Comparison of ENCODE assay signal across 27 mouse cellular contexts in genomic region chr2:6251076-6251496, GRCm38 (mm10). TPM values are rescaled to one million over a fixed set of nuclear protein-coding genes. Genes with fewer than 3 reads are reported as not detected.
DNase-seq lines count a peak whose midpoint lies in the region; ATAC-seq lines count a peak whose summit lies in the region.
"Had no signal": no experiment of that assay in that cellular context is flagged by ENCODE, and none has a peak within 500 bp of the region (broad histone marks: within the 10 kb centered on the region; RNA-seq: fewer than 3 reads in every experiment).

No protein-coding gene starts in this region.

- H3K27me3 ChIP-seq in heart, embryonic 12.5 days (replicated peaks) = no peaks in the 10 kb centered on the region
- H3K27me3 ChIP-seq in liver, embryonic 15.5 days = no peaks in the 10 kb centered on the region; the same call in none of the 2 replicates
- H3K27me3 ChIP-seq in liver, embryonic 12.5 days (replicated peaks) = peaks cover under 1% of the 10 kb centered on the region; the same call in 1 of the 2 replicates
- H3K27me3 ChIP-seq: embryonic facial prominence, embryonic 12.5 days; midbrain, embryonic 13.5 days; neural tube, embryonic 15.5 days had no signal

- no peak overlapping the region for H3K4me2 ChIP-seq in heart, embryonic 12.5 days
- H3K4me2 ChIP-seq in liver, embryonic 15.5 days = no peak overlapping the region
- no peak overlapping the region for H3K4me2 ChIP-seq in liver, embryonic 12.5 days
- H3K4me2 ChIP-seq: embryonic facial prominence, embryonic 12.5 days; lung, embryonic 14.5 days; midbrain, embryonic 13.5 days; neural tube, embryonic 15.5 days had no signal

- H3K27ac ChIP-seq in heart, embryonic 12.5 days (ENCODE audit: poor library complexity, severe bottlenecking) = peak overlapping the region; percentile 79
- no peak overlapping the region for H3K27ac ChIP-seq in liver, embryonic 15.5 days (replicated peaks)
- H3K27ac ChIP-seq in liver, embryonic 12.5 days = no peak overlapping the region
- H3K27ac ChIP-seq: embryonic facial prominence, embryonic 12.5 days; midbrain, embryonic 13.5 days; neural tube, embryonic 15.5 days had no signal

- peak; percentile 68 for ATAC-seq in heart, embryonic 12.5 days (ENCODE audit: insufficient number of reproducible peaks, low FRiP score)
- ATAC-seq in liver, embryonic 15.5 days (ENCODE audit: insufficient read depth) = 0 out of 2 replicates have a peak, but pooled peaks have one; percentile 25
- ATAC-seq in liver, embryonic 12.5 days = no peak
- ATAC-seq in megakaryocyte, adult 5-6 weeks (ENCODE audit: poor library complexity, severe bottlenecking) = peak; percentile 88
- ATAC-seq: activated CD4-positive, CD25-positive, alpha-beta regulatory T cell, adult 4 months; forebrain, embryonic 14.5 days; midbrain, embryonic 13.5 days had no signal

- H3K9ac ChIP-seq in heart, embryonic 12.5 days = no peak overlapping the region
- no peak overlapping the region for H3K9ac ChIP-seq in liver, embryonic 15.5 days
- H3K9ac ChIP-seq in liver, embryonic 12.5 days = no peak overlapping the region
- H3K9ac ChIP-seq: embryonic facial prominence, embryonic 12.5 days; lung, embryonic 14.5 days; midbrain, embryonic 13.5 days; neural tube, embryonic 15.5 days had no signal

- DNase-seq in heart, adult 8-10 months (ENCODE audit: low spot score) = no peak
- no peak for DNase-seq in adrenal gland, postnatal 4 days (ENCODE audit: low spot score in 2 of 2)
- no peak for DNase-seq in kidney, adult 8-10 months
- DNase-seq in layer of hippocampus, postnatal 10 days (ENCODE audit: low spot score in 2 of 2) = no peak
- DNase-seq: adrenal gland, postnatal 10 days; cerebellum, adult 9-11 months; gastrocnemius, postnatal 10 days; kidney, adult 11 months; kidney, postnatal 10 days; left cerebral cortex, postnatal 4 days; liver; lung, embryonic 14.5 days; lung, postnatal 4 days; right cerebral cortex, postnatal 14 days; spleen, adult 18-20 months; thymus, adult 18-20 months; thymus, postnatal 4 days had no signal

- H3K9me3 ChIP-seq in heart, embryonic 12.5 days (replicated peaks) = peaks cover 7% of the 10 kb centered on the region
- no peaks in the 10 kb centered on the region for H3K9me3 ChIP-seq in liver, embryonic 15.5 days (replicated peaks)
- H3K9me3 ChIP-seq in liver, embryonic 12.5 days (replicated peaks) = no peaks in the 10 kb centered on the region; the same call in 1 of the 2 replicates
- H3K9me3 ChIP-seq: embryonic facial prominence, embryonic 12.5 days; neural tube, embryonic 15.5 days had no signal

- WGBS in heart, embryonic 12.5 days = 27% methylated on average over 3 of the region's 3 CpGs
- WGBS in liver, embryonic 15.5 days (ENCODE audit: insufficient replicate concordance) = 37% methylated on average over 3 of the region's 3 CpGs
- WGBS in liver, embryonic 12.5 days (ENCODE audit: insufficient replicate concordance) = 32% methylated on average over 3 of the region's 3 CpGs

- H3K4me1 ChIP-seq in heart, embryonic 12.5 days (replicated peaks) = peaks cover 20% of the 10 kb centered on the region
- 0 out of 2 replicates have a peak, but pooled peaks cover 2% of the 10 kb centered on the region for H3K4me1 ChIP-seq in liver, embryonic 15.5 days (replicated peaks)
- H3K4me1 ChIP-seq in liver, embryonic 12.5 days = peaks cover 1% of the 10 kb centered on the region; the same call in 1 of the 2 replicates
- H3K4me1 ChIP-seq: embryonic facial prominence, embryonic 12.5 days; midbrain, embryonic 13.5 days had no signal

- H3K4me3 ChIP-seq in heart, embryonic 12.5 days = no peak overlapping the region
- no peak overlapping the region for H3K4me3 ChIP-seq in liver, embryonic 15.5 days (replicated peaks)
- no peak overlapping the region for H3K4me3 ChIP-seq in liver, embryonic 12.5 days
- H3K4me3 ChIP-seq: embryonic facial prominence, embryonic 12.5 days; midbrain, embryonic 13.5 days; myocyte; neural tube, embryonic 15.5 days had no signal

- H3K36me3 ChIP-seq in heart, embryonic 12.5 days = no peaks in the 10 kb centered on the region
- H3K36me3 ChIP-seq in liver, embryonic 15.5 days (replicated peaks) = no peaks in the 10 kb centered on the region
- H3K36me3 ChIP-seq in liver, embryonic 12.5 days = no peaks in the 10 kb centered on the region
- H3K36me3 ChIP-seq: embryonic facial prominence, embryonic 12.5 days; midbrain, embryonic 13.5 days; neural tube, embryonic 15.5 days had no signal

RNA-seq across cellular contexts. Expression of gene Echdc3, which starts 38.3 kb away (rescaled TPM):
- 7.3 and 7.5 TPM in 2 replicates for polyA plus RNA-seq in heart, embryonic 12.5 days (2016; fragmentation: Nextera tagmentation; extraction: Ambion mirVana)
- total RNA-seq in heart, adult 8-10 months (2022) = 10 to 100 TPM; 27.6 to 32.7 (median 31.9) TPM
- 14.6 and 17.7 TPM in 2 replicates for polyA plus RNA-seq in liver, embryonic 15.5 days (2015; fragmentation: Nextera tagmentation; extraction: Ambion mirVana)
- 4.7 and 4.8 TPM in 2 replicates for polyA plus RNA-seq in liver, embryonic 12.5 days (2016; fragmentation: Nextera tagmentation; extraction: Ambion mirVana)
- total RNA-seq in megakaryocyte, adult 5-6 weeks (2015) = 0.18 and 1.2 TPM in 2 replicates
- total RNA-seq in megakaryocyte, adult 5-6 weeks (2017) = not detected in 2 replicates
- total RNA-seq in adrenal gland, postnatal 4 days (2021) = 10 to 100 TPM; 46.5 to 52.3 TPM
- 1 to 10 TPM in 1 of 2 experiments, under 1 TPM in 1; 0.87 to 1.4 TPM for total RNA-seq in layer of hippocampus, postnatal 10 days (2021)
- polyA plus RNA-seq: activated CD4-positive, CD25-positive, alpha-beta regulatory T cell, adult 4 months had no signal

Comparison
In these comparisons a context has a peak if more than half of its experiments do, and no peak if none do; other contexts are left out.
1. RNA of gene Echdc3, which starts 38.3 kb away (total RNA-seq): 46.5 to 52.3 TPM in adrenal gland, postnatal 4 days and 27.6 to 32.7 TPM in heart, adult 8-10 months; 0.87 to 1.4 TPM in layer of hippocampus, postnatal 10 days and 0.18 to 1.2 TPM in megakaryocyte, adult 5-6 weeks; every median in the first group is over 10 times any median in the second.